Mouse (Mus musculus) liver, adult 2 months (tissue): ENCODE data around the gene Aurkb. TPM values are rescaled to one million over a fixed set of nuclear protein-coding genes. Genes with fewer than 3 reads are reported as not detected.
A peak's percentile ranks its signal among the peaks of the same experiment; 100 is the strongest.

Experiments
- DNase-seq: peaks from one replicate; pipeline ENCODE4 v3.0.0-alpha.2; 2011; ENCODE audit warnings: low read depth, low spot score; ENCODE audit errors: extremely low read depth
- H3K27ac ChIP-seq: fragments of 200-500 bp; replicated peaks from 2 replicates; pipeline ENCODE4 v1.5.1; 2012; ENCODE audit warnings: low read depth, mild to moderate bottlenecking, control low read depth, inconsistent platforms, low read length; ENCODE audit not compliant: insufficient read depth
- H3K27me3 ChIP-seq: fragments of 200-500 bp; 2 replicates; pipeline ENCODE4 v1.6.1; 2012; ENCODE audit warnings: mild to moderate bottlenecking, moderate library complexity, low read length, inconsistent platforms; ENCODE audit not compliant: control insufficient read depth, insufficient read depth
- H3K36me3 ChIP-seq: fragments of 200-500 bp; 2 replicates; pipeline ENCODE4 v1.6.1; 2012; ENCODE audit warnings: low read length, inconsistent platforms; ENCODE audit not compliant: control insufficient read depth, insufficient read depth
- H3K4me1 ChIP-seq: fragments of 200-500 bp; 2 replicates; pipeline ENCODE4 v1.6.1; 2011; ENCODE audit warnings: low read length; ENCODE audit not compliant: control insufficient read depth, insufficient read depth
- H3K4me3 ChIP-seq: fragments of 200-500 bp; 2 replicates; pipeline ENCODE4 v1.5.1; 2011; ENCODE audit warnings: low read depth, mild to moderate bottlenecking, control low read depth, low read length, moderate library complexity; ENCODE audit not compliant: insufficient read depth
- H3K79me2 ChIP-seq: fragments of 200-500 bp; 2 replicates; pipeline ENCODE4 v1.6.1; 2012; ENCODE audit warnings: inconsistent platforms, mild to moderate bottlenecking, low read length, moderate library complexity; ENCODE audit not compliant: control insufficient read depth, insufficient read depth
- H3K9ac ChIP-seq: fragments of 200-500 bp; 2 replicates; pipeline ENCODE4 v1.6.1; 2012; ENCODE audit warnings: low read depth, mild to moderate bottlenecking, control low read depth, inconsistent platforms, low read length
- CTCF ChIP-seq: fragments of 200-500 bp; IDR thresholded peaks from 2 replicates; pipeline ENCODE4 v1.5.1; 2011; ENCODE audit warnings: low read depth, low read length, control low read depth
- POLR2A ChIP-seq: fragments of 200-500 bp; IDR thresholded peaks from 2 replicates; pipeline ENCODE4 v1.6.1; 2011; ENCODE audit warnings: low read length, control low read depth; ENCODE audit not compliant: insufficient read depth; ENCODE audit errors: extremely low read depth
- WGBS: fragments of 180-500 bp; shearing (Covaris S2); methylation state at CpG from one replicate; pipeline ENCODE4 v1.1.7; 2018; 5-methylcytosine and 5-hydroxymethylcytosine counted together
- polyA plus RNA-seq: library from polyadenylated mRNA; depleted of rRNA; stranded (reverse); fragments of >200 nt; gene quantifications from 2 replicates; pipeline ENCODE4 v1.2.3, GENCODE M21; 2012
- total RNA-seq: library from RNA; depleted of rRNA; stranded (reverse); fragments of >200 nt; gene quantifications from 2 replicates; pipeline ENCODE4 v1.2.3, GENCODE M21; 2014

The Aurkb gene
- total and polyA plus RNA-seq, 2 experiments = 0.37 to 0.66 TPM

DNA sequence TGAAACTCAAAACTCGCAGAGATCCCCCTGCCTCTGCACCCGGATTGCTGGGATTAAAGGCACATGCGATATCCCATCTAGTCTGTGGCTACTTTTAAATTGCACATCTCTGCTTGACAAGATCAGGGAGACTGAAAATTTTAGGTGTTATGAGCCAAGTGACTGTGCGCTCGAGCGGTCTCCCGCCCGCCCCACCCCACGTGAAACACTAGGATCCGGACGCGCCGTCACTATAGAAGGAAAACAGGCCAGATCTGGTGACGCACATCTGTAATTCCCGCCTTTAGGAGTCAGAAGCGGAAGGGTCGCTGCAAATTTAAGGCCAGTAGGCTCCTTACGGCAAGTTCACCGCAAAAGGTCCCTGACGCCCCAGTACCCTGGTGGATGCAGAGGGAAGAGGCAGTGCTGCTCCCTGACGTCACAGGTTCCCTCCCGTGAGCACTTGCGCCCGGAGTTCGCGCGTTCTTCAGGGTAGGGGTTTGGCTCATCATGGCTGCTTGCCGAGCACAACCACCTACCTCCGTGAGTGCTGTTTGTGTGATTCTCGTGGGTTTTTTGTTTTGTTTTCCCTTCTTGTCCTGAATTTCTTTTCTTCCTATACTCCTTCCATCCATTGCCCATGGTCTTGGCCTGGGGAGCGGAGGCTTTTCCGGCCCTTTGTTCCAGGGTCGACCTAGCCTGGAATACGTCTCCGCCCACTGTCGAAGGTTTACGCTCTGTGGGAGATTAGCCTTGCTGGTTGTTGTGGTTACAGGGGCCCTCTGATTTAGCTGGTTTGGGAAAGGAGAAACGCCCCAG lies 29.6 kb upstream of the Aurkb start, which contains the start of gene Ctc1:
Ctc1 (plus strand) TSS at position 268 of the 798 bp plus-strand sequence.
- under 1% methylated on average over 38 of the region's 38 CpGs for WGBS
- H3K36me3 ChIP-seq = no peaks in the 10 kb centered on the region
- H3K79me2 ChIP-seq = 0 out of 2 replicates have a peak, but pooled peaks cover 3% of the 10 kb centered on the region
- H3K4me3 ChIP-seq = peak within 1 kb of the TSS; percentile 65
- peaks cover 3% of the 10 kb centered on the region for H3K4me1 ChIP-seq
- H3K9ac ChIP-seq = peak within 1 kb of the TSS; percentile 81
- no peaks in the 10 kb centered on the region for H3K27me3 ChIP-seq
- TF ChIP-seq POLR2A = peak; percentile 31; the same call in 1 of the 2 replicates
- TF ChIP-seq CTCF = peak; percentile 79
- DNase-seq = peak; percentile 78
- peak within 1 kb of the TSS; percentile 70 for H3K27ac ChIP-seq

DNA sequence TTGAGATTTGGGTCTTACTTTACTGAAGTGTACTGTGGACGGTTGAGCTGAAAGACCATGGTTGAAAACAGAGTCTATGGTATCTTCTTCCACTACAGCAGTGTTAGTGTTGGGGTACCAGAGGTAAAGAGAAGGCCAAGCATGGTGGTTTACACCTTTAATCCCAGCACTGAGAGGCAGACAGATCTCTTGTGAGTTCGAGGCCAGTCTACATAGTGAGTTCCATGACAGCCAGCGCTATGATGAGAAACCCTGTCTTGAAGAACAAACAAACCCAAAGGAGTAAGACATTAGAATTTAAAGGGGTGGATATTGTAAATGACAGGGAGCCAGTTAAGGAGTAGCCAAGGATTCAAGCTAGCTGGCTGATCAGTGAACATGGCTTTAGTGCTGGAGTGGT lies 28.7 kb upstream of the Aurkb start:
- TF ChIP-seq CTCF (no peak), POLR2A (no peak)
- DNase-seq = no peak
- no peak overlapping the region for H3K27ac ChIP-seq
- 56% methylated on average over 3 of the region's 3 CpGs for WGBS
- 0 out of 2 replicates have a peak, but pooled peaks cover 3% of the 10 kb centered on the region for H3K79me2 ChIP-seq
- H3K4me3 ChIP-seq = no peak overlapping the region
- H3K4me1 ChIP-seq = peaks cover 3% of the 10 kb centered on the region
- no peaks in the 10 kb centered on the region for H3K27me3 ChIP-seq
- peaks cover under 1% of the 10 kb centered on the region; the same call in 1 of the 2 replicates for H3K36me3 ChIP-seq
- H3K9ac ChIP-seq = peak overlapping the region; percentile 61; the same call in 1 of the 2 replicates

- Histone ChIP-seq H3K4me1 (peaks cover 2% of the 10 kb centered on the region), H3K27me3 (no peaks in the 10 kb centered on the region), H3K27ac (no peak overlapping the region), H3K9ac (no peak overlapping the region), H3K36me3 (peaks cover 8% of the 10 kb centered on the region), H3K4me3 (no peak overlapping the region), H3K79me2 (0 out of 2 replicates have a peak, but pooled peaks cover 3% of the 10 kb centered on the region)
- no peak for TF ChIP-seq CTCF
- TF ChIP-seq POLR2A = no peak
- no peak for DNase-seq
These were observed 24.8 kb upstream of the Aurkb start for GRCm38 (mm10) chr11:69020691-69021090.

GRCm38 (mm10) chr11:69026562-69026961 lies 18.9 kb upstream of the Aurkb start:
- no peak overlapping the region for H3K9ac ChIP-seq
- no peak for DNase-seq
- no peak overlapping the region for H3K4me3 ChIP-seq
- H3K27ac ChIP-seq = no peak overlapping the region
- TF ChIP-seq CTCF = no peak
- TF ChIP-seq POLR2A = no peak
- WGBS = 94% methylated on average over 3 of the region's 3 CpGs
- no peaks in the 10 kb centered on the region for H3K79me2 ChIP-seq
- H3K4me1 ChIP-seq = no peaks in the 10 kb centered on the region
- peaks cover 10% of the 10 kb centered on the region for H3K36me3 ChIP-seq
- H3K27me3 ChIP-seq = no peaks in the 10 kb centered on the region

DNA sequence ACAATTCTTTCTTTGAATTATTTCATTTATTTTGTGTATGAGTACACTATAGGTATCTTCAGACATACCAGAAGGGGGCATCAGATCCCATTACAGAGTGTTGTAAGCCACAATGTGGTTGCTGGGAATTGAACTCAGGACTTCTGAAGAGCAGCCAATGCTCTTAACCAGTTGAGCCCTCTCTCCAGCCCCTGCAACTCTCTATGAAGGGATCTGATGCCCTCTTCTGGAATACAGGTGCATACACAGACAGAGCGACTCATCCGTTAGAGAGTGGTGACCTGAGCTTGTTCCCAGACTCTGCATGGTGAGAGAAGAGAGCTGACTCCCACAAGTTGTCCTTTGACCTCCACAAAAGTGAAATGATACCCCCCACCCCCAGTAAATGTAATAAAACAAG lies 16.6 kb upstream of the Aurkb start:
- no peak for TF ChIP-seq POLR2A
- H3K27ac ChIP-seq = no peak overlapping the region
- H3K9ac ChIP-seq = no peak overlapping the region
- WGBS = 82% methylated on average over 2 of the region's 2 CpGs
- no peaks in the 10 kb centered on the region for H3K27me3 ChIP-seq
- H3K4me3 ChIP-seq = no peak overlapping the region
- H3K79me2 ChIP-seq = no peaks in the 10 kb centered on the region
- peaks cover 1% of the 10 kb centered on the region; the same call in 1 of the 2 replicates for H3K36me3 ChIP-seq
- no peaks in the 10 kb centered on the region for H3K4me1 ChIP-seq
- DNase-seq = no peak

- Histone ChIP-seq H3K79me2 (no peaks in the 10 kb centered on the region), H3K9ac (no peak overlapping the region), H3K4me3 (no peak overlapping the region), H3K27ac (no peak overlapping the region), H3K27me3 (no peaks in the 10 kb centered on the region), H3K36me3 (no peaks in the 10 kb centered on the region), H3K4me1 (peaks cover 13% of the 10 kb centered on the region)
- WGBS = 78% methylated on average over 9 of the region's 9 CpGs
- TF ChIP-seq POLR2A = no peak
- no peak for TF ChIP-seq CTCF
- no peak for DNase-seq
These were observed 11.9 kb upstream of the Aurkb start for GRCm38 (mm10) chr11:69033552-69033951.
